Comparison of ENCODE assay signal across 30 mouse cellular contexts in the genomic region with DNA sequence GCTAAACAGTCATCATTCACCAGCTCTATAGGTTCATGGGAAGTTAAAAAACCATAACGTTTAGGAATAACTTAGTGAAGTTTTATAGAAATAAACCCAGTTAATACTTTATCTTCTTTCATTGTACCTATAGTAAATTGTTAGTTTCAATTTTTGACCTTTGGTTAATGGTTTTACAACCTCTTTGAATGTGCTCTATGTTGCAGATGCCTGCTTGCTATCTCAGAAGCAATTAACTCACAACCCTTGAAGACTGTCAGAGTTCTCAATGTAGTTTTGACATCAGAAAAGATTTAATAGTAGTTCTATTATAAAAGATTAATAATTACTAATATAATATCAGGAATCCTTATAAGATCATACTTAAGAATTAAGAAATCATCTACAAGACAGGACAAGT.
"Had no signal": no experiment of that assay in that cellular context is flagged by ENCODE, and none has a peak within 500 bp of the region (broad histone marks: within the 10 kb centered on the region; RNA-seq: fewer than 3 reads in every experiment).

No protein-coding gene starts in this region.

- H3K4me3 ChIP-seq: limb, embryonic 10.5 days; limb, embryonic 12.5 days; limb, embryonic 13.5 days; limb, embryonic 15.5 days; liver, embryonic 12.5 days; liver, embryonic 13.5 days; liver, embryonic 15.5 days; lung, embryonic 15.5 days; megakaryocyte, embryonic 14.5 days; midbrain, embryonic 10.5 days; midbrain, embryonic 12.5 days; midbrain, embryonic 13.5 days; midbrain, embryonic 15.5 days; myocyte; neural tube, embryonic 12.5 days had no signal

- H3K9ac ChIP-seq: limb, embryonic 12.5 days; limb, embryonic 13.5 days; limb, embryonic 15.5 days; liver, embryonic 12.5 days; liver, embryonic 13.5 days; liver, embryonic 14.5 days; liver, embryonic 15.5 days; liver, postnatal 0 days; lung, embryonic 14.5 days; lung, embryonic 15.5 days; midbrain, embryonic 12.5 days; midbrain, embryonic 13.5 days; midbrain, embryonic 15.5 days; neural tube, embryonic 12.5 days had no signal

- DNase-seq: left cerebral cortex, postnatal 4 days; liver; liver, embryonic 13.5 days; liver, postnatal 0 days; lung, adult 18-20 months; lung, adult 2 months; lung, embryonic 14.5 days; lung, postnatal 10 days; lung, postnatal 14 days; lung, postnatal 36 days; lung, postnatal 4 days had no signal

- H3K27ac ChIP-seq: limb, embryonic 10.5 days; limb, embryonic 12.5 days; limb, embryonic 13.5 days; limb, embryonic 15.5 days; liver, embryonic 12.5 days; liver, embryonic 13.5 days; liver, embryonic 14.5 days; liver, embryonic 15.5 days; lung, embryonic 15.5 days; macrophage; midbrain, embryonic 10.5 days; midbrain, embryonic 12.5 days; midbrain, embryonic 13.5 days; midbrain, embryonic 15.5 days; neural tube, embryonic 12.5 days had no signal

- H3K4me2 ChIP-seq: limb, embryonic 12.5 days; limb, embryonic 13.5 days; limb, embryonic 15.5 days; liver, embryonic 11.5 days; liver, embryonic 12.5 days; liver, embryonic 13.5 days; liver, embryonic 15.5 days; lung, embryonic 14.5 days; lung, embryonic 15.5 days; midbrain, embryonic 12.5 days; midbrain, embryonic 13.5 days; midbrain, embryonic 15.5 days; neural tube, embryonic 12.5 days had no signal

- H3K4me1 ChIP-seq: limb, embryonic 10.5 days; limb, embryonic 12.5 days; limb, embryonic 13.5 days; limb, embryonic 15.5 days; liver, embryonic 12.5 days; liver, embryonic 13.5 days; liver, embryonic 15.5 days; lung, embryonic 15.5 days; megakaryocyte, embryonic 14.5 days; midbrain, embryonic 10.5 days; midbrain, embryonic 12.5 days; midbrain, embryonic 13.5 days; midbrain, embryonic 15.5 days; neural tube, embryonic 12.5 days had no signal

- H3K36me3 ChIP-seq: limb, embryonic 10.5 days; limb, embryonic 12.5 days; limb, embryonic 13.5 days; limb, embryonic 15.5 days; liver, embryonic 12.5 days; liver, embryonic 13.5 days; liver, embryonic 15.5 days; lung, embryonic 15.5 days; midbrain, embryonic 10.5 days; midbrain, embryonic 12.5 days; midbrain, embryonic 13.5 days; midbrain, embryonic 15.5 days; neural tube, embryonic 12.5 days had no signal

- H3K9me3 ChIP-seq: limb, embryonic 10.5 days; limb, embryonic 12.5 days; limb, embryonic 13.5 days; limb, embryonic 15.5 days; liver, embryonic 12.5 days; liver, embryonic 13.5 days; liver, embryonic 15.5 days; lung, embryonic 15.5 days; midbrain, embryonic 10.5 days; midbrain, embryonic 12.5 days; midbrain, embryonic 13.5 days; midbrain, embryonic 15.5 days; neural tube, embryonic 12.5 days had no signal

- H3K27me3 ChIP-seq: limb, embryonic 12.5 days; limb, embryonic 13.5 days; limb, embryonic 15.5 days; liver, embryonic 12.5 days; liver, embryonic 13.5 days; liver, embryonic 15.5 days; lung, embryonic 15.5 days; megakaryocyte, embryonic 14.5 days; midbrain, embryonic 12.5 days; midbrain, embryonic 13.5 days; midbrain, embryonic 15.5 days; neural tube, embryonic 12.5 days had no signal

- ATAC-seq: liver, embryonic 12.5 days; liver, postnatal 0 days; lung, postnatal 0 days; midbrain, embryonic 13.5 days; midbrain, embryonic 15.5 days; midbrain, embryonic 16.5 days had no signal
